Mouse (Mus musculus): ENCODE measurements around the gene Adora3. TPM values are rescaled to one million over a fixed set of nuclear protein-coding genes. Genes with fewer than 3 reads are reported as not detected.
A peak's percentile ranks its signal among the peaks of the same experiment; 100 is the strongest.

The Adora3 gene
- polyA plus RNA-seq, 1 experiment, result 0.19 TPM

- DNase-seq, result no peak
- no peak for TF ChIP-seq CTCF (conservative IDR thresholded peaks at IDR 0.05; ENCODE audit: insufficient read depth, insufficient read length, low read depth, low read length)
- TF ChIP-seq POLR2A (IDR thresholded peaks at IDR 0.05; ENCODE audit: low read depth, low read length), result no peak
These were observed 60.4 kb downstream of the Adora3 start for GRCm38 (mm10) chr3:105931095-105931494.

GRCm38 (mm10) chr3:105932240-105933071 lies 61.8 kb downstream of the Adora3 start, which contains the start of gene I830077J02Rik:
Gene I830077J02Rik (minus strand): TSS chr3:105932664.
- Histone ChIP-seq H3K36me3 (ENCODE audit: control insufficient read depth, insufficient read depth, low read length) (no peaks in the 10 kb centered on the region; the same call in 1 of the 2 replicates), H3K27ac (ENCODE audit: insufficient read depth, low read depth, low read length) (no peak within 1 kb of the TSS), H3K4me3 (ENCODE audit: insufficient read depth, low read depth, low read length) (no peak within 1 kb of the TSS), H3K4me1 (ENCODE audit: control insufficient read depth, insufficient read depth, low read length) (peaks cover 5% of the 10 kb centered on the region; the same call in 1 of the 2 replicates), H3K27me3 (replicated peaks; ENCODE audit: control insufficient read depth, insufficient read depth, low read length) (no peaks in the 10 kb centered on the region)
- no peak for DNase-seq
- WGBS, result 72% methylated on average over 8 of the region's 8 CpGs
- TF ChIP-seq CTCF (conservative IDR thresholded peaks at IDR 0.05; ENCODE audit: insufficient read depth, insufficient read length, low read depth, low read length), result no peak
- no peak for TF ChIP-seq POLR2A (IDR thresholded peaks at IDR 0.05; ENCODE audit: low read depth, low read length)

More at GRCm38 (mm10) chr3:105931095-105931494, 60.4 kb downstream of the Adora3 start:
- Histone ChIP-seq H3K27ac (ENCODE audit: insufficient read depth, low read depth, low read length) (no peak overlapping the region), H3K4me3 (ENCODE audit: insufficient read depth, low read depth, low read length) (no peak overlapping the region), H3K27me3 (replicated peaks; ENCODE audit: control insufficient read depth, insufficient read depth, low read length) (no peaks in the 10 kb centered on the region), H3K36me3 (ENCODE audit: control insufficient read depth, insufficient read depth, low read length) (no peaks in the 10 kb centered on the region), H3K4me1 (ENCODE audit: control insufficient read depth, insufficient read depth, low read length) (peaks cover 6% of the 10 kb centered on the region; the same call in 1 of the 2 replicates)
- 90% methylated on average over 2 of the region's 2 CpGs for WGBS

GRCm38 (mm10) chr3:105933926-105934325 lies 63.3 kb downstream of the Adora3 start:
- WGBS, result 96% methylated on average over 6 of the region's 6 CpGs
- Histone ChIP-seq H3K27ac (ENCODE audit: insufficient read depth, low read depth, low read length) (no peak overlapping the region), H3K36me3 (ENCODE audit: control insufficient read depth, insufficient read depth, low read length) (no peaks in the 10 kb centered on the region; the same call in 1 of the 2 replicates), H3K4me3 (ENCODE audit: insufficient read depth, low read depth, low read length) (no peak overlapping the region), H3K4me1 (ENCODE audit: control insufficient read depth, insufficient read depth, low read length) (0 out of 2 replicates have a peak, but pooled peaks cover 3% of the 10 kb centered on the region), H3K27me3 (replicated peaks; ENCODE audit: control insufficient read depth, insufficient read depth, low read length) (no peaks in the 10 kb centered on the region)
- DNase-seq, result no peak
- TF ChIP-seq CTCF (conservative IDR thresholded peaks at IDR 0.05; ENCODE audit: insufficient read depth, insufficient read length, low read depth, low read length), result no peak

- 0 out of 2 replicates have a peak, but pooled peaks cover 3% of the 10 kb centered on the region for H3K4me1 ChIP-seq (ENCODE audit: control insufficient read depth, insufficient read depth, low read length)
- H3K4me3 ChIP-seq (ENCODE audit: insufficient read depth, low read depth, low read length), result no peak overlapping the region
- WGBS, result 36% methylated on average over 5 of the region's 5 CpGs
- no peaks in the 10 kb centered on the region for H3K27me3 ChIP-seq (replicated peaks; ENCODE audit: control insufficient read depth, insufficient read depth, low read length)
- DNase-seq, result peak; percentile 78
- TF ChIP-seq CTCF (conservative IDR thresholded peaks at IDR 0.05; ENCODE audit: insufficient read depth, insufficient read length, low read depth, low read length), result no peak
- TF ChIP-seq POLR2A (IDR thresholded peaks at IDR 0.05; ENCODE audit: low read depth, low read length), result no peak
- H3K36me3 ChIP-seq (ENCODE audit: control insufficient read depth, insufficient read depth, low read length), result no peaks in the 10 kb centered on the region; the same call in 1 of the 2 replicates
- H3K27ac ChIP-seq (ENCODE audit: insufficient read depth, low read depth, low read length), result no peak overlapping the region
These were observed 64.4 kb downstream of the Adora3 start for GRCm38 (mm10) chr3:105935033-105935432.

GRCm38 (mm10) chr3:105936111-105936510 lies 65.5 kb downstream of the Adora3 start:
- WGBS, result 80% methylated on average over 4 of the region's 4 CpGs
- Histone ChIP-seq H3K4me3 (ENCODE audit: insufficient read depth, low read depth, low read length) (no peak overlapping the region), H3K27ac (ENCODE audit: insufficient read depth, low read depth, low read length) (no peak overlapping the region), H3K4me1 (ENCODE audit: control insufficient read depth, insufficient read depth, low read length) (0 out of 2 replicates have a peak, but pooled peaks cover 3% of the 10 kb centered on the region), H3K36me3 (ENCODE audit: control insufficient read depth, insufficient read depth, low read length) (peaks cover 5% of the 10 kb centered on the region), H3K27me3 (replicated peaks; ENCODE audit: control insufficient read depth, insufficient read depth, low read length) (no peaks in the 10 kb centered on the region)
- DNase-seq, result no peak
- no peak for TF ChIP-seq POLR2A (IDR thresholded peaks at IDR 0.05; ENCODE audit: low read depth, low read length)
- TF ChIP-seq CTCF (conservative IDR thresholded peaks at IDR 0.05; ENCODE audit: insufficient read depth, insufficient read length, low read depth, low read length), result no peak

GRCm38 (mm10) chr3:105951348-105951747 lies 80.7 kb downstream of the Adora3 start:
- Histone ChIP-seq H3K4me1 (ENCODE audit: control insufficient read depth, insufficient read depth, low read length) (no peaks in the 10 kb centered on the region), H3K4me3 (ENCODE audit: insufficient read depth, low read depth, low read length) (no peak overlapping the region), H3K27me3 (replicated peaks; ENCODE audit: control insufficient read depth, insufficient read depth, low read length) (no peaks in the 10 kb centered on the region), H3K27ac (ENCODE audit: insufficient read depth, low read depth, low read length) (no peak overlapping the region), H3K36me3 (ENCODE audit: control insufficient read depth, insufficient read depth, low read length) (peaks cover 25% of the 10 kb centered on the region)
- no peak for TF ChIP-seq POLR2A (IDR thresholded peaks at IDR 0.05; ENCODE audit: low read depth, low read length)
- no peak for TF ChIP-seq CTCF (conservative IDR thresholded peaks at IDR 0.05; ENCODE audit: insufficient read depth, insufficient read length, low read depth, low read length)
- DNase-seq, result no peak
- WGBS, result 91% methylated on average over 7 of the region's 7 CpGs

GRCm38 (mm10) chr3:105957235-105957634 lies 86.6 kb downstream of the Adora3 start:
- Histone ChIP-seq H3K4me1 (ENCODE audit: control insufficient read depth, insufficient read depth, low read length) (peaks cover 11% of the 10 kb centered on the region), H3K27me3 (replicated peaks; ENCODE audit: control insufficient read depth, insufficient read depth, low read length) (no peaks in the 10 kb centered on the region), H3K36me3 (ENCODE audit: control insufficient read depth, insufficient read depth, low read length) (peaks cover 11% of the 10 kb centered on the region), H3K4me3 (ENCODE audit: insufficient read depth, low read depth, low read length) (no peak overlapping the region), H3K27ac (ENCODE audit: insufficient read depth, low read depth, low read length) (no peak overlapping the region)
- TF ChIP-seq CTCF (conservative IDR thresholded peaks at IDR 0.05; ENCODE audit: insufficient read depth, insufficient read length, low read depth, low read length), result no peak
- TF ChIP-seq POLR2A (IDR thresholded peaks at IDR 0.05; ENCODE audit: low read depth, low read length), result no peak
- no peak for DNase-seq
- WGBS, result 76% methylated on average over 1 of the region's 1 CpGs
